Mouse (Mus musculus) ES-Bruce4 (cell line): ENCODE results near the gene Colgalt2.

Source experiments
- CTCF ChIP-seq: IDR thresholded peaks from one replicate; pipeline ENCODE4 v1.8.1; 2011; ENCODE audit warnings: low read depth, low read length
- POLR2A ChIP-seq: IDR thresholded peaks from one replicate; pipeline ENCODE4 v1.8.1; 2011; ENCODE audit warnings: low read length; ENCODE audit not compliant: insufficient read depth

GRCm38 (mm10) chr1:152410657-152411056 lies 11.0 kb downstream of the Colgalt2 start:
- no peak for TF ChIP-seq CTCF
- TF ChIP-seq POLR2A = no peak
